Mouse (Mus musculus): ENCODE measurements around the gene Slc8a1. TPM values are rescaled to one million over a fixed set of nuclear protein-coding genes. Genes with fewer than 3 reads are reported as not detected.

Slc8a1 gene
- polyA plus RNA-seq, 1 experiment from 2014 or later = 22.6 TPM

DNA sequence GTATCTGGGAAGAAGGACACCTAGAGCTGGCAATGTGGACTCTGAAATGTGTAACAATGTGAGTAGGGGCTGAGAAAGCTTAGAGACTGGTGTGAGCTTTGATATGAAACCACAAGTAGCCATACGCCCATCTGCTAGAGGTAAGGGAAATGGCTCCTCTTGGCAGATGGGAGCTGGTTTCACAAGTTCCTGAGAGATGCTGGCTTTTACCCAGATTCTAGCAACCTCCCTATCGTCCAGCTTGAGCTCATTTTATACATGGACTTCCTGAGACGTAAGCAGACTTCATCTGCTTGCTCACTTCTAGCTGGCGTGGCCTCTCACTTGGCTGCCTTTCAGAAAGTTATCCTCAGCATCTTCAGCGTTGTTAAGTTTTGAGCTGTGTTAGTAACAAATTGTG is 119.7 kb downstream of the Slc8a1 start:
- DNase-seq (no peak), ATAC-seq (ENCODE audit: low FRiP score, low TSS enrichment) (no peak)
- Histone ChIP-seq H3K27ac (replicated peaks; ENCODE audit: low read depth, low read length) (no peak overlapping the region), H3K4me2 (ENCODE audit: low read length) (no peak overlapping the region), H3K27me3 (ENCODE audit: control insufficient read depth, insufficient read depth, low read length) (no peaks in the 10 kb centered on the region), H3K4me3 (replicated peaks; ENCODE audit: low read depth, low read length) (no peak overlapping the region), H3K36me3 (ENCODE audit: control insufficient read depth, insufficient read depth, low read length) (no peaks in the 10 kb centered on the region), H3K9me3 (ENCODE audit: control insufficient read depth, low read length) (no peaks in the 10 kb centered on the region), H3K4me1 (ENCODE audit: control insufficient read depth, insufficient read depth, low read length) (no peaks in the 10 kb centered on the region), H3K9ac (replicated peaks; ENCODE audit: low read length) (no peak overlapping the region)
- 87% methylated on average over 5 of the region's 5 CpGs for WGBS

DNA sequence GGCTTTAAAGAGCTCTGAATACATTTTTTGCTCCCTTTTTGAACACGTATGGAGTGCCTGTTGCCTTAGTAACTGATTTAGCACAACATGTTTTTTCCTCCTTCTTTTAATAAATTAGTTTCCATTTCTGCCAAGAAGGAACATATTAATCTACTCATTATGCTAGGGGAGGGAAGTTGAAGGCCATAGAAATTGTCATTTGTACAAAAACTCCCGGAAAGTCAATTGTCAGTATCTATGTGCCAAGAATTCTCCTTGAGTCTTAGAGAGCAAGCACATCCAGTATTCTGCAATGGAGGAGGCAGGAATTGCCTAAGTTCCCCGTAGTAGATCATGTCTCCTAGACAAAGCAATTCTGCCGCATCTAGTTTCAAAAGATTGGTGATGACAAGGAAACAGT is 121.9 kb downstream of the Slc8a1 start:
- no peaks in the 10 kb centered on the region for H3K36me3 ChIP-seq (ENCODE audit: control insufficient read depth, insufficient read depth, low read length)
- no peak overlapping the region for H3K4me2 ChIP-seq (ENCODE audit: low read length)
- ATAC-seq (ENCODE audit: low FRiP score, low TSS enrichment) (no peak), DNase-seq (no peak)
- H3K9ac ChIP-seq (replicated peaks; ENCODE audit: low read length) = no peak overlapping the region
- no peaks in the 10 kb centered on the region for H3K27me3 ChIP-seq (ENCODE audit: control insufficient read depth, insufficient read depth, low read length)
- H3K4me1 ChIP-seq (ENCODE audit: control insufficient read depth, insufficient read depth, low read length) = no peaks in the 10 kb centered on the region
- H3K4me3 ChIP-seq (replicated peaks; ENCODE audit: low read depth, low read length) = no peak overlapping the region
- WGBS = 82% methylated on average over 4 of the region's 4 CpGs
- no peak overlapping the region for H3K27ac ChIP-seq (replicated peaks; ENCODE audit: low read depth, low read length)
- H3K9me3 ChIP-seq (ENCODE audit: control insufficient read depth, low read length) = no peaks in the 10 kb centered on the region

DNA sequence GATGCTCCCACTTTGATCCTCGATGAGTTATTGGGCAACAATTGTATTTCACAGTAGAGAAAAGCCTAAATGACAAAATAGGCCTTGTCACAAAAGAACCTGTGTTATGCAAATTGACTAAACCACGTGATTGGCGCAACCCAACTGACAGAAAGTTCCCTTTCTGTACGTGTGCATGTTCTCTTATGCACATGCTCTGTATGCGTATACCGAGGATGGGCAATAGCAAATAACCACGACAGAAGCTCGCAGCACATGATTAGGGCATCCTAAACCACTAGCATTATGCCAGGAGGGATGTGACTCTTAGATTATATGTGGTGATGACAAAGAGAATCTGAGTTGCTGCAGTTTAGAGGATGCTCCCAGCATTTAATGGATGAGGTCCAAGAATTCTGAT is 122.8 kb downstream of the Slc8a1 start:
- no peak for ATAC-seq (ENCODE audit: low FRiP score, low TSS enrichment)
- Histone ChIP-seq H3K4me2 (ENCODE audit: low read length) (no peak overlapping the region), H3K9ac (replicated peaks; ENCODE audit: low read length) (no peak overlapping the region), H3K27ac (replicated peaks; ENCODE audit: low read depth, low read length) (no peak overlapping the region), H3K4me1 (ENCODE audit: control insufficient read depth, insufficient read depth, low read length) (no peaks in the 10 kb centered on the region), H3K36me3 (ENCODE audit: control insufficient read depth, insufficient read depth, low read length) (no peaks in the 10 kb centered on the region), H3K27me3 (ENCODE audit: control insufficient read depth, insufficient read depth, low read length) (no peaks in the 10 kb centered on the region), H3K4me3 (replicated peaks; ENCODE audit: low read depth, low read length) (no peak overlapping the region), H3K9me3 (ENCODE audit: control insufficient read depth, low read length) (no peaks in the 10 kb centered on the region)
- 72% methylated on average over 8 of the region's 8 CpGs for whole genome bisulfite sequencing
- DNase-seq = no peak

DNA sequence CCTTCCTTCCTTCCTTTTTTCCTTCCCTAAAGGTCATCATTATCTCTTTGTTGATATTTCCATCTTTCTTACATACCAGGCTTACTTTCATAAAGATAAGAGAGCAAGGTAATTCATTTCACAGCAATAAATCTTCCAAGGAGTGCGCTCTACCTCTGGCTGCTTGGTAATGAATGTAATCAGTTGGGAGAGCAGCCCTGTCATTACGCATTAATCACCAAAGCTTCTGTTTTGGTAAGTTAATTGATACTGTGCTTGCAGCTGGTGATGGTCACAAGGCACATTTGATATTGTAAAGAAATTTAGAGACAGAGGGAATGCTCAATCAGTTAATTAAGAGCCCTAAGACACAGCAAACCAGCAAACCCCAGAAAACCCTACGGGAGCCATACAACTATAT is 130.7 kb downstream of the Slc8a1 start:
- H3K4me1 ChIP-seq (ENCODE audit: control insufficient read depth, insufficient read depth, low read length) = peaks cover 3% of the 10 kb centered on the region; the same call in 1 of the 2 replicates
- ATAC-seq (ENCODE audit: low FRiP score, low TSS enrichment) = no peak

DNA sequence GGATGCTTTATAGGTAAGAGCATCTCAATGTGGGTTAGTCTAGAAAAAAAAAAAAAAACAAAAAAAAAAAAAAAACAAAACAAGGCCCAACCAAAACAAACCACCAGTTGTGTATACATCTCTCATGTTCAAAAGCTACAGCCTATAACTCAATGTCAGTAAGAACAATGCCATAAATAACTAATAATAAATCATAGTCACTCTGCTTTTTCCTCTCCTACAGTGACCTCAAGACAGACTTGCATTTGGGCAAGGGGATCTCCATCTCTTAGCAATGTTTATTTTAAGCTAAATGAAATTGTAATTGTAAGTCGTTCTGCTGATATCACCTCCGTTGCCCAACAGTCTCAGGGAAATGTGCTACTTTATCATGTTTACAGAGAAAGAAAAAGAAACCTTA is 132.1 kb downstream of the Slc8a1 start:
- peaks cover 3% of the 10 kb centered on the region; the same call in 1 of the 2 replicates for H3K4me1 ChIP-seq (ENCODE audit: control insufficient read depth, insufficient read depth, low read length)
- H3K9me3 ChIP-seq (ENCODE audit: control insufficient read depth, low read length) = no peaks in the 10 kb centered on the region
- DNase-seq = no peak
- no peak overlapping the region for H3K9ac ChIP-seq (replicated peaks; ENCODE audit: low read length)
- ATAC-seq (ENCODE audit: low FRiP score, low TSS enrichment) = no peak
- H3K27me3 ChIP-seq (ENCODE audit: control insufficient read depth, insufficient read depth, low read length) = no peaks in the 10 kb centered on the region
- no peak overlapping the region for H3K4me3 ChIP-seq (replicated peaks; ENCODE audit: low read depth, low read length)
- H3K4me2 ChIP-seq (ENCODE audit: low read length) = no peak overlapping the region
- no peaks in the 10 kb centered on the region for H3K36me3 ChIP-seq (ENCODE audit: control insufficient read depth, insufficient read depth, low read length)
- no peak overlapping the region for H3K27ac ChIP-seq (replicated peaks; ENCODE audit: low read depth, low read length)
- WGBS = 96% methylated on average over 2 of the region's 2 CpGs

More for the DNA sequence above, 130.7 kb downstream of the Slc8a1 start:
- no peak overlapping the region for H3K9ac ChIP-seq (replicated peaks; ENCODE audit: low read length)
- H3K4me2 ChIP-seq (ENCODE audit: low read length) = no peak overlapping the region
- H3K4me3 ChIP-seq (replicated peaks; ENCODE audit: low read depth, low read length) = no peak overlapping the region
- no peak overlapping the region for H3K27ac ChIP-seq (replicated peaks; ENCODE audit: low read depth, low read length)
- no peaks in the 10 kb centered on the region for H3K36me3 ChIP-seq (ENCODE audit: control insufficient read depth, insufficient read depth, low read length)
- DNase-seq = no peak
- H3K27me3 ChIP-seq (ENCODE audit: control insufficient read depth, insufficient read depth, low read length) = no peaks in the 10 kb centered on the region
- no peaks in the 10 kb centered on the region for H3K9me3 ChIP-seq (ENCODE audit: control insufficient read depth, low read length)
- 68% methylated on average over 3 of the region's 3 CpGs for WGBS

DNA sequence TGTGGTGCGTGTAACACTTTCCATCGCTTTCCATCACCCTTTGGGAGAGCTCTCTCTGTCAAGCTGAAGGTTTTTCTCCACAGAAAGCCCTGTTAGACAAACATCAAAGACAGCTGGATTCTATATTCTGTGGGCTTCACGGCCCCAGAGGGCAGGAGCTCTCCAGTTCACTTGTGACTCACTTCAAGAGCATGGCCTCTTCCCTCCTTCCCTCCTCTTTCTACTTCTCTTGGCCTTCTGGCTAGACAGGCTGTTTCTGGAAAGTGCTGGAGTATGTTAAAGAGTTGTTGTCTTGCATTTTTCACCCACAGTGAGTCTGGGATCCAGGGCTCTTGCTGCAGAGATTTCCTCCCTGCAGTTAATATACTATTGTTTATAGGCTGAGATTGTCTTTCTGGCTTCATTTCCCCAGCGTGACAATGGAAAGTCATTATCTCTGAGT is 132.9 kb downstream of the Slc8a1 start:
- no peak overlapping the region for H3K4me2 ChIP-seq (ENCODE audit: low read length)
- no peak overlapping the region for H3K27ac ChIP-seq (replicated peaks; ENCODE audit: low read depth, low read length)
- H3K36me3 ChIP-seq (ENCODE audit: control insufficient read depth, insufficient read depth, low read length) = no peaks in the 10 kb centered on the region
- 72% methylated on average over 4 of the region's 4 CpGs for WGBS
- no peak for DNase-seq
- H3K9me3 ChIP-seq (ENCODE audit: control insufficient read depth, low read length) = no peaks in the 10 kb centered on the region
- H3K9ac ChIP-seq (replicated peaks; ENCODE audit: low read length) = no peak overlapping the region
- ATAC-seq (ENCODE audit: low FRiP score, low TSS enrichment) = no peak
- no peak overlapping the region for H3K4me3 ChIP-seq (replicated peaks; ENCODE audit: low read depth, low read length)
- H3K27me3 ChIP-seq (ENCODE audit: control insufficient read depth, insufficient read depth, low read length) = no peaks in the 10 kb centered on the region
- H3K4me1 ChIP-seq (ENCODE audit: control insufficient read depth, insufficient read depth, low read length) = peaks cover 3% of the 10 kb centered on the region; the same call in 1 of the 2 replicates

DNA sequence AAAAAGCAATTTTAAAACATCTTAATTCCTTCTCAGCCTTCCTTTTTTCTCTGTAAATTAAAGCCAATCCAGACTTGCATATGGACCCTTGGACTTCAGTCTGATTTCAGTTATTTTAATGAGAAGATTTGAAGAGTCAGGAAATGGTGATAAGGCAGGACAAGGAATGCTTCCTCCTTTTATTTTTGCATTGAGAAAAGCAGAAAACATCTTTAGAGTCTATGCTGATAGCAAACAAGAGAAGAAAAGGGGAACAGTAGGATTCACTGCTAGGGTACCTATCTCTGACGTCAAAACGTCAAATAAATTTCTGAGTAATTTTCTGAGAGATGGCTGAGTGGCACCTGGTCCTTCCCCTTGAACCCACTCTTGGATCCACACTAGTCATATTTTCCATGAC is 139.1 kb downstream of the Slc8a1 start:
- Histone ChIP-seq H3K36me3 (ENCODE audit: control insufficient read depth, insufficient read depth, low read length) (no peaks in the 10 kb centered on the region), H3K9me3 (ENCODE audit: control insufficient read depth, low read length) (no peaks in the 10 kb centered on the region), H3K4me3 (replicated peaks; ENCODE audit: low read depth, low read length) (no peak overlapping the region), H3K27me3 (ENCODE audit: control insufficient read depth, insufficient read depth, low read length) (no peaks in the 10 kb centered on the region), H3K27ac (replicated peaks; ENCODE audit: low read depth, low read length) (no peak overlapping the region), H3K4me1 (ENCODE audit: control insufficient read depth, insufficient read depth, low read length) (no peaks in the 10 kb centered on the region), H3K4me2 (ENCODE audit: low read length) (no peak overlapping the region), H3K9ac (replicated peaks; ENCODE audit: low read length) (no peak overlapping the region)
- DNase-seq (no peak), ATAC-seq (ENCODE audit: low FRiP score, low TSS enrichment) (no peak)
- WGBS = 89% methylated on average over 2 of the region's 2 CpGs

DNA sequence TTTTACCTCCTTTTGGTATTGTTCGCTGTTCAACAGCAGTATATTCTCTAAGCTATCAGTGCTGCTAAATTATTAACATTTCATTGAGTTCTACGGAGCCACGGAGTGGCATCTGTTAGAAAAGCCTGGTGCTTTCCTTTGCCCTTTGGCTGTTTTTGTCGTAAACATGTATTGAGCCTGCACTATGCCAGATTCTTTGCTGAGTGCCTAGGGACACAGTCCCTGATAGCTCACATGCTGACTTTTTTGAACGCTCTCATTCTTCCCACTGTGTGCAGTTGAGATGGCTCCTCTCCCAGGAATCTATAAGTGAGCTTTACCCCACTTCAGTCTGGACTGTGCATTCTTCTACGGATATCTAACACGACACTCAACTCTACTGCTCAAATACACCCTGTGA is 148.4 kb downstream of the Slc8a1 start:
- Histone ChIP-seq H3K27me3 (ENCODE audit: control insufficient read depth, insufficient read depth, low read length) (no peaks in the 10 kb centered on the region), H3K9me3 (ENCODE audit: control insufficient read depth, low read length) (no peaks in the 10 kb centered on the region), H3K4me1 (ENCODE audit: control insufficient read depth, insufficient read depth, low read length) (no peaks in the 10 kb centered on the region), H3K4me3 (replicated peaks; ENCODE audit: low read depth, low read length) (no peak overlapping the region), H3K4me2 (ENCODE audit: low read length) (no peak overlapping the region), H3K27ac (replicated peaks; ENCODE audit: low read depth, low read length) (no peak overlapping the region), H3K9ac (replicated peaks; ENCODE audit: low read length) (no peak overlapping the region), H3K36me3 (ENCODE audit: control insufficient read depth, insufficient read depth, low read length) (no peaks in the 10 kb centered on the region)
- WGBS = 72% methylated on average over 7 of the region's 7 CpGs
- no peak for ATAC-seq (ENCODE audit: low FRiP score, low TSS enrichment)
- no peak for DNase-seq

DNA sequence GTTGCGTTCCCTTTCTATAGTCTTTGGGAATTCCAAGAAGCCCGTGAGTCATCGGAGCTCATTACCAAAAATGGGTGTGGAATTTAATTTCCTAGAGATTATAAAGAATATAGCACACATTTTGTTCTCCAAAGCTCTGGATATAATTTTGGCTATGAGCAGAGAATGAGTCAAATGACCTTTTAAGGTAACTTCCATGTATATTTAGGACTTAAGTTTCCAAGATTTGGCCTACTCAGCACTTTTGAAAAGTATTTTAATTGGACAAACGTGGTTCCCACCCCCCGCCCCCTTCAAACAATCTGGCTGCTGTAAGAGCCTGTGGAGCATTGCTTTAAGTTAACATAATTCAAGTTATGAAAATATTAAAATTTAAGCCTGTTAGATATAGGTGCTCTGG is 151.4 kb downstream of the Slc8a1 start:
- Histone ChIP-seq H3K9me3 (ENCODE audit: control insufficient read depth, low read length) (no peaks in the 10 kb centered on the region), H3K4me3 (replicated peaks; ENCODE audit: low read depth, low read length) (no peak overlapping the region), H3K36me3 (ENCODE audit: control insufficient read depth, insufficient read depth, low read length) (no peaks in the 10 kb centered on the region), H3K4me1 (ENCODE audit: control insufficient read depth, insufficient read depth, low read length) (no peaks in the 10 kb centered on the region), H3K9ac (replicated peaks; ENCODE audit: low read length) (no peak overlapping the region), H3K27me3 (ENCODE audit: control insufficient read depth, insufficient read depth, low read length) (no peaks in the 10 kb centered on the region), H3K4me2 (ENCODE audit: low read length) (no peak overlapping the region), H3K27ac (replicated peaks; ENCODE audit: low read depth, low read length) (no peak overlapping the region)
- WGBS = 93% methylated on average over 5 of the region's 5 CpGs
- no peak for DNase-seq
- ATAC-seq (ENCODE audit: low FRiP score, low TSS enrichment) = no peak
